Mouse (Mus musculus): ENCODE measurements around the gene Nkx2-3. TPM values are rescaled to one million over a fixed set of nuclear protein-coding genes. Genes with fewer than 3 reads are reported as not detected.

Gene Nkx2-3
- 26.3 and 31.4 TPM in 2 replicates for polyA plus RNA-seq (2015; fragmentation: Nextera tagmentation; extraction: Ambion mirVana)

- H3K4me3 ChIP-seq (replicated peaks): peak within 1 kb of the TSS; percentile 41
- H3K9me3 ChIP-seq: no peaks in the 10 kb centered on the region
- H3K4me2 ChIP-seq: peak within 1 kb of the TSS; percentile 33
- H3K27ac ChIP-seq: no peak within 1 kb of the TSS; the same call in none of the 2 replicates
- under 1% methylated on average over 24 of the region's 24 CpGs for WGBS
- H3K27me3 ChIP-seq (replicated peaks): peaks cover 79% of the 10 kb centered on the region
- no peaks in the 10 kb centered on the region for H3K36me3 ChIP-seq
- peaks cover 24% of the 10 kb centered on the region for H3K4me1 ChIP-seq
- peak; percentile 66 for ATAC-seq (ENCODE audit: insufficient read depth, low FRiP score, low read depth)
- no peak within 1 kb of the TSS for H3K9ac ChIP-seq
These were observed at the start of gene Nkx2-3 for GRCm38 (mm10) chr19:43612051-43612450. TSS of gene Nkx2-3 (plus strand) at chr19:43612325.

GRCm38 (mm10) chr19:43563166-43563565 lies 49.0 kb upstream of the Nkx2-3 start:
- no peak overlapping the region for H3K9ac ChIP-seq
- H3K27ac ChIP-seq: no peak overlapping the region
- 44% methylated on average over 5 of the region's 5 CpGs for WGBS
- no peak for ATAC-seq (ENCODE audit: insufficient read depth, low FRiP score, low read depth)
- no peak overlapping the region for H3K4me3 ChIP-seq (replicated peaks)
- no peak overlapping the region for H3K4me2 ChIP-seq
- no peaks in the 10 kb centered on the region for H3K36me3 ChIP-seq
- H3K9me3 ChIP-seq: no peaks in the 10 kb centered on the region
- no peaks in the 10 kb centered on the region; the same call in 1 of the 2 replicates for H3K27me3 ChIP-seq (replicated peaks)
- no peaks in the 10 kb centered on the region for H3K4me1 ChIP-seq

- ATAC-seq (ENCODE audit: insufficient read depth, low FRiP score, low read depth): no peak
- no peak overlapping the region for H3K4me2 ChIP-seq
- no peaks in the 10 kb centered on the region for H3K36me3 ChIP-seq
- WGBS: 51% methylated on average over 9 of the region's 9 CpGs
- H3K9ac ChIP-seq: no peak overlapping the region
- H3K27me3 ChIP-seq (replicated peaks): peaks cover 15% of the 10 kb centered on the region; the same call in 1 of the 2 replicates
- H3K27ac ChIP-seq: no peak overlapping the region
- H3K9me3 ChIP-seq: no peaks in the 10 kb centered on the region
- H3K4me1 ChIP-seq: 0 out of 2 replicates have a peak, but pooled peaks cover 4% of the 10 kb centered on the region
- no peak overlapping the region for H3K4me3 ChIP-seq (replicated peaks)
These were observed 43.8 kb upstream of the Nkx2-3 start for GRCm38 (mm10) chr19:43568298-43568697.

- Histone ChIP-seq H3K4me2 (no peak overlapping the region), H3K27ac (no peak overlapping the region), H3K9me3 (no peaks in the 10 kb centered on the region), H3K27me3 (replicated peaks) (peaks cover 20% of the 10 kb centered on the region; the same call in 1 of the 2 replicates), H3K4me3 (replicated peaks) (no peak overlapping the region), H3K36me3 (no peaks in the 10 kb centered on the region), H3K9ac (no peak overlapping the region), H3K4me1 (0 out of 2 replicates have a peak, but pooled peaks cover 4% of the 10 kb centered on the region)
- no peak for ATAC-seq (ENCODE audit: insufficient read depth, low FRiP score, low read depth)
- 63% methylated on average over 6 of the region's 6 CpGs for WGBS
These were observed 43.0 kb upstream of the Nkx2-3 start for GRCm38 (mm10) chr19:43569133-43569532.

GRCm38 (mm10) chr19:43570831-43571790 lies 41.0 kb upstream of the Nkx2-3 start:
- Histone ChIP-seq H3K9ac (no peak overlapping the region), H3K4me1 (0 out of 2 replicates have a peak, but pooled peaks cover 4% of the 10 kb centered on the region), H3K4me2 (peak overlapping the region; percentile 78), H3K36me3 (no peaks in the 10 kb centered on the region), H3K9me3 (no peaks in the 10 kb centered on the region), H3K4me3 (replicated peaks) (peak overlapping the region; percentile 40), H3K27ac (no peak overlapping the region), H3K27me3 (replicated peaks) (peaks cover 31% of the 10 kb centered on the region; the same call in 1 of the 2 replicates)
- 12% methylated on average over 32 of the region's 32 CpGs for WGBS
- no peak; the same call in 1 of the 2 replicates for ATAC-seq (ENCODE audit: insufficient read depth, low FRiP score, low read depth)

GRCm38 (mm10) chr19:43579081-43579796 lies 32.9 kb upstream of the Nkx2-3 start:
- ATAC-seq (ENCODE audit: insufficient read depth, low FRiP score, low read depth): no peak
- no peaks in the 10 kb centered on the region for H3K36me3 ChIP-seq

GRCm38 (mm10) chr19:43581185-43581584 lies 30.9 kb upstream of the Nkx2-3 start:
- Histone ChIP-seq H3K9me3 (no peaks in the 10 kb centered on the region), H3K4me2 (no peak overlapping the region), H3K9ac (no peak overlapping the region), H3K4me1 (peaks cover 5% of the 10 kb centered on the region; the same call in 1 of the 2 replicates), H3K4me3 (replicated peaks) (no peak overlapping the region), H3K27me3 (replicated peaks) (peaks cover 21% of the 10 kb centered on the region), H3K27ac (no peak overlapping the region), H3K36me3 (no peaks in the 10 kb centered on the region)
- peak; percentile 63; the same call in 1 of the 2 replicates for ATAC-seq (ENCODE audit: insufficient read depth, low FRiP score, low read depth)
- 53% methylated on average over 2 of the region's 2 CpGs for WGBS

More at GRCm38 (mm10) chr19:43579081-43579796, 32.9 kb upstream of the Nkx2-3 start:
- WGBS: 74% methylated on average over 13 of the region's 13 CpGs
- Histone ChIP-seq H3K9ac (no peak overlapping the region), H3K27me3 (replicated peaks) (peaks cover 17% of the 10 kb centered on the region), H3K9me3 (no peaks in the 10 kb centered on the region), H3K4me1 (no peaks in the 10 kb centered on the region), H3K27ac (no peak overlapping the region), H3K4me3 (replicated peaks) (no peak overlapping the region), H3K4me2 (no peak overlapping the region)

- H3K27me3 ChIP-seq (replicated peaks): peaks cover 35% of the 10 kb centered on the region
- no peak overlapping the region for H3K27ac ChIP-seq
- no peaks in the 10 kb centered on the region for H3K9me3 ChIP-seq
- H3K4me3 ChIP-seq (replicated peaks): no peak overlapping the region
- no peak for ATAC-seq (ENCODE audit: insufficient read depth, low FRiP score, low read depth)
- 23% methylated on average over 4 of the region's 4 CpGs for WGBS
- no peaks in the 10 kb centered on the region for H3K36me3 ChIP-seq
- no peak overlapping the region for H3K4me2 ChIP-seq
- H3K4me1 ChIP-seq: peaks cover 5% of the 10 kb centered on the region; the same call in 1 of the 2 replicates
- H3K9ac ChIP-seq: no peak overlapping the region
These were observed 28.9 kb upstream of the Nkx2-3 start for GRCm38 (mm10) chr19:43583192-43583591.

- peaks cover 5% of the 10 kb centered on the region; the same call in 1 of the 2 replicates for H3K4me1 ChIP-seq
- H3K27ac ChIP-seq: no peak overlapping the region
- H3K36me3 ChIP-seq: no peaks in the 10 kb centered on the region
- no peak overlapping the region for H3K9ac ChIP-seq
- H3K27me3 ChIP-seq (replicated peaks): peaks cover 35% of the 10 kb centered on the region
- 8% methylated on average over 17 of the region's 17 CpGs for WGBS
- H3K4me3 ChIP-seq (replicated peaks): no peak overlapping the region
- no peak overlapping the region for H3K4me2 ChIP-seq
- no peak for ATAC-seq (ENCODE audit: insufficient read depth, low FRiP score, low read depth)
- no peaks in the 10 kb centered on the region for H3K9me3 ChIP-seq
These were observed 28.5 kb upstream of the Nkx2-3 start for GRCm38 (mm10) chr19:43583595-43583994.

GRCm38 (mm10) chr19:43584788-43585187 lies 27.3 kb upstream of the Nkx2-3 start:
- peak overlapping the region; percentile 43 for H3K4me2 ChIP-seq
- H3K9me3 ChIP-seq: no peaks in the 10 kb centered on the region
- no peak overlapping the region for H3K27ac ChIP-seq
- no peak overlapping the region for H3K9ac ChIP-seq
- H3K4me3 ChIP-seq (replicated peaks): peak overlapping the region; percentile 9; the same call in 1 of the 2 replicates
- WGBS: 2% methylated on average over 13 of the region's 13 CpGs
- H3K4me1 ChIP-seq: peaks cover 5% of the 10 kb centered on the region; the same call in 1 of the 2 replicates
- no peak; the same call in 1 of the 2 replicates for ATAC-seq (ENCODE audit: insufficient read depth, low FRiP score, low read depth)
- peaks cover 35% of the 10 kb centered on the region for H3K27me3 ChIP-seq (replicated peaks)
- H3K36me3 ChIP-seq: no peaks in the 10 kb centered on the region

- Histone ChIP-seq H3K27me3 (replicated peaks) (peaks cover 47% of the 10 kb centered on the region), H3K36me3 (no peaks in the 10 kb centered on the region), H3K9me3 (no peaks in the 10 kb centered on the region), H3K4me1 (no peaks in the 10 kb centered on the region), H3K9ac (no peak overlapping the region), H3K4me3 (replicated peaks) (no peak overlapping the region), H3K4me2 (no peak overlapping the region), H3K27ac (no peak overlapping the region)
- no peak for ATAC-seq (ENCODE audit: insufficient read depth, low FRiP score, low read depth)
- WGBS: 64% methylated on average over 4 of the region's 4 CpGs
These were observed 20.1 kb upstream of the Nkx2-3 start for GRCm38 (mm10) chr19:43592026-43592425.
